Mouse (Mus musculus) neural tube, embryonic 10.5 days (tissue): ENCODE measurements around the gene Tpra1.
A peak's percentile ranks its signal among the peaks of the same experiment; 100 is the strongest.

Source experiments
- DNase-seq: peaks from one replicate; pipeline ENCODE4 v3.0.0-alpha.2; 2017; ENCODE audit warnings: low spot score; ENCODE audit errors: extremely low spot score

Gene Tpra1

GRCm38 (mm10) chr6:88889410-88890042 is 12.5 kb upstream of the Tpra1 start:
- no peak for DNase-seq

- no peak for DNase-seq
These were observed 11.2 kb upstream of the Tpra1 start for GRCm38 (mm10) chr6:88890832-88891231.

GRCm38 (mm10) chr6:88893559-88893958 is 8.5 kb upstream of the Tpra1 start:
- peak; percentile 56 for DNase-seq

GRCm38 (mm10) chr6:88895943-88896342 is 6.1 kb upstream of the Tpra1 start:
- DNase-seq, result no peak

- DNase-seq, result no peak
These were observed 4.8 kb upstream of the Tpra1 start for GRCm38 (mm10) chr6:88897246-88897645.

- DNase-seq, result peak; percentile 99
These were observed 3.5 kb upstream of the Tpra1 start, which contains the start of gene Mcm2 for GRCm38 (mm10) chr6:88898534-88899048. Gene Mcm2, minus strand, starts transcription at chr6:88898780.

GRCm38 (mm10) chr6:88899086-88899485 is 3.0 kb upstream of the Tpra1 start:
- DNase-seq, result no peak

- no peak for DNase-seq
These were observed 2.4 kb upstream of the Tpra1 start for GRCm38 (mm10) chr6:88899628-88900027.

GRCm38 (mm10) chr6:88901471-88901870 is 580 bp upstream of the Tpra1 start:
- no peak for DNase-seq

GRCm38 (mm10) chr6:88903708-88904107 is 1.7 kb downstream of the Tpra1 start:
- no peak for DNase-seq

GRCm38 (mm10) chr6:88904456-88904974 is 2.5 kb downstream of the Tpra1 start:
- DNase-seq, result no peak

GRCm38 (mm10) chr6:88905042-88905441 is 3.0 kb downstream of the Tpra1 start:
- DNase-seq, result no peak

GRCm38 (mm10) chr6:88906369-88907108 is 4.5 kb downstream of the Tpra1 start:
- DNase-seq, result peak; percentile 73

- no peak for DNase-seq
These were observed 7.1 kb downstream of the Tpra1 start for GRCm38 (mm10) chr6:88909151-88909550.

- no peak for DNase-seq
These were observed 11.0 kb downstream of the Tpra1 start for GRCm38 (mm10) chr6:88913022-88913421.

GRCm38 (mm10) chr6:88913440-88913839 is 11.4 kb downstream of the Tpra1 start:
- DNase-seq, result no peak

GRCm38 (mm10) chr6:88914799-88915198 is 12.7 kb downstream of the Tpra1 start:
- DNase-seq, result no peak

GRCm38 (mm10) chr6:88915510-88915909 is 13.5 kb downstream of the Tpra1 start:
- DNase-seq, result no peak

- DNase-seq, result no peak
These were observed 14.1 kb downstream of the Tpra1 start for GRCm38 (mm10) chr6:88916153-88916552.

- no peak for DNase-seq
These were observed 16.8 kb downstream of the Tpra1 start for GRCm38 (mm10) chr6:88918802-88919201.

- DNase-seq, result no peak
These were observed 22.6 kb downstream of the Tpra1 start for GRCm38 (mm10) chr6:88924502-88925275.
